Mouse (Mus musculus): ENCODE measurements at regions not wholly inside any gene's neighbourhood (a gene's known extent, or its start where the extent isn't known, plus 50 kb on each side); places are given as distances from the start of the nearest gene placed in this dataset.
A peak's percentile ranks its signal among the peaks of the same experiment; 100 is the strongest.

GRCm38 (mm10) chr12:39094638-39095230 is 315.6 kb downstream of the Etv1 start:
- no peaks in the 10 kb centered on the region for H3K27me3 ChIP-seq
- no peak overlapping the region for H3K9ac ChIP-seq
- H3K9me3 ChIP-seq, result no peaks in the 10 kb centered on the region
- H3K4me1 ChIP-seq, result no peaks in the 10 kb centered on the region
- no peaks in the 10 kb centered on the region for H3K36me3 ChIP-seq
- H3K4me3 ChIP-seq, result no peak overlapping the region
- ATAC-seq (ENCODE audit: insufficient number of reproducible peaks, insufficient read depth, low FRiP score, low TSS enrichment), result no peak
- WGBS, result 18% methylated on average over 5 of the region's 5 CpGs
- H3K27ac ChIP-seq, result no peak overlapping the region
- H3K4me2 ChIP-seq (replicated peaks), result no peak overlapping the region

GRCm38 (mm10) chr12:39123391-39124095 is 344.4 kb downstream of the Etv1 start:
- H3K9me3 ChIP-seq, result no peaks in the 10 kb centered on the region
- no peaks in the 10 kb centered on the region for H3K27me3 ChIP-seq
- H3K36me3 ChIP-seq, result no peaks in the 10 kb centered on the region
- WGBS, result 73% methylated on average over 3 of the region's 3 CpGs
- no peak for ATAC-seq (ENCODE audit: insufficient number of reproducible peaks, insufficient read depth, low FRiP score, low TSS enrichment)
- no peak overlapping the region for H3K9ac ChIP-seq
- H3K27ac ChIP-seq, result no peak overlapping the region
- no peak overlapping the region for H3K4me2 ChIP-seq (replicated peaks)
- H3K4me3 ChIP-seq, result no peak overlapping the region
- H3K4me1 ChIP-seq, result no peaks in the 10 kb centered on the region

GRCm38 (mm10) chr12:39154689-39155088 is 375.5 kb downstream of the Etv1 start:
- peak; percentile 47; the same call in 1 of the 2 replicates for ATAC-seq (ENCODE audit: insufficient number of reproducible peaks, insufficient read depth, low FRiP score, low TSS enrichment)
- WGBS, result 33% methylated on average over 6 of the region's 6 CpGs
- H3K27me3 ChIP-seq, result no peaks in the 10 kb centered on the region

GRCm38 (mm10) chr12:39176958-39177357 is 397.8 kb downstream of the Etv1 start:
- H3K9ac ChIP-seq, result no peak overlapping the region
- H3K4me1 ChIP-seq, result no peaks in the 10 kb centered on the region
- ATAC-seq (ENCODE audit: insufficient number of reproducible peaks, insufficient read depth, low FRiP score, low TSS enrichment), result no peak
- no peaks in the 10 kb centered on the region for H3K36me3 ChIP-seq
- H3K4me3 ChIP-seq, result no peak overlapping the region
- no peaks in the 10 kb centered on the region for H3K27me3 ChIP-seq
- H3K9me3 ChIP-seq, result no peaks in the 10 kb centered on the region
- no peak overlapping the region for H3K27ac ChIP-seq
- H3K4me2 ChIP-seq (replicated peaks), result no peak overlapping the region
- WGBS, result 77% methylated on average over 4 of the region's 4 CpGs

More at GRCm38 (mm10) chr12:39154689-39155088, 375.5 kb downstream of the Etv1 start:
- Histone ChIP-seq H3K4me1 (no peaks in the 10 kb centered on the region), H3K36me3 (no peaks in the 10 kb centered on the region), H3K9ac (no peak overlapping the region), H3K4me2 (replicated peaks) (no peak overlapping the region), H3K4me3 (no peak overlapping the region), H3K9me3 (no peaks in the 10 kb centered on the region), H3K27ac (no peak overlapping the region)

GRCm38 (mm10) chr12:39224073-39224472 is 444.9 kb downstream of the Etv1 start:
- H3K4me2 ChIP-seq (replicated peaks), result no peak overlapping the region
- no peak overlapping the region for H3K4me3 ChIP-seq
- no peaks in the 10 kb centered on the region for H3K36me3 ChIP-seq
- no peak overlapping the region for H3K27ac ChIP-seq
- 0 out of 2 replicates have a peak, but pooled peaks have one; percentile 64 for ATAC-seq (ENCODE audit: insufficient number of reproducible peaks, insufficient read depth, low FRiP score, low TSS enrichment)
- H3K27me3 ChIP-seq, result no peaks in the 10 kb centered on the region
- no peaks in the 10 kb centered on the region for H3K9me3 ChIP-seq
- no peak overlapping the region for H3K9ac ChIP-seq
- 25% methylated on average over 4 of the region's 4 CpGs for WGBS
- no peaks in the 10 kb centered on the region for H3K4me1 ChIP-seq

GRCm38 (mm10) chr12:39256605-39257004 is 477.4 kb downstream of the Etv1 start:
- Histone ChIP-seq H3K9ac (no peak overlapping the region), H3K4me3 (no peak overlapping the region), H3K27me3 (no peaks in the 10 kb centered on the region), H3K9me3 (no peaks in the 10 kb centered on the region), H3K36me3 (no peaks in the 10 kb centered on the region), H3K4me2 (replicated peaks) (no peak overlapping the region), H3K4me1 (no peaks in the 10 kb centered on the region), H3K27ac (no peak overlapping the region)
- WGBS, result 75% methylated on average over 6 of the region's 6 CpGs
- ATAC-seq (ENCODE audit: insufficient number of reproducible peaks, insufficient read depth, low FRiP score, low TSS enrichment), result no peak

GRCm38 (mm10) chr12:39257571-39257970 is 478.4 kb downstream of the Etv1 start:
- no peak overlapping the region for H3K9ac ChIP-seq
- H3K36me3 ChIP-seq, result no peaks in the 10 kb centered on the region
- no peak overlapping the region for H3K27ac ChIP-seq
- no peaks in the 10 kb centered on the region for H3K4me1 ChIP-seq
- H3K27me3 ChIP-seq, result no peaks in the 10 kb centered on the region
- no peak for ATAC-seq (ENCODE audit: insufficient number of reproducible peaks, insufficient read depth, low FRiP score, low TSS enrichment)
- peaks cover 4% of the 10 kb centered on the region; the same call in 1 of the 2 replicates for H3K9me3 ChIP-seq
- H3K4me3 ChIP-seq, result no peak overlapping the region
- 63% methylated on average over 1 of the region's 1 CpGs for WGBS
- no peak overlapping the region for H3K4me2 ChIP-seq (replicated peaks)

GRCm38 (mm10) chr12:39289676-39290075 is 510.5 kb downstream of the Etv1 start:
- Histone ChIP-seq H3K9me3 (no peaks in the 10 kb centered on the region), H3K36me3 (no peaks in the 10 kb centered on the region), H3K4me2 (replicated peaks) (no peak overlapping the region), H3K4me1 (no peaks in the 10 kb centered on the region), H3K27me3 (no peaks in the 10 kb centered on the region), H3K27ac (no peak overlapping the region), H3K9ac (no peak overlapping the region), H3K4me3 (no peak overlapping the region)
- 75% methylated on average over 2 of the region's 2 CpGs for whole genome bisulfite sequencing
- ATAC-seq (ENCODE audit: insufficient number of reproducible peaks, insufficient read depth, low FRiP score, low TSS enrichment), result no peak

- Histone ChIP-seq H3K9ac (no peak overlapping the region), H3K4me3 (no peak overlapping the region), H3K4me1 (peaks cover 6% of the 10 kb centered on the region; the same call in 1 of the 2 replicates), H3K27ac (no peak overlapping the region), H3K36me3 (no peaks in the 10 kb centered on the region), H3K9me3 (no peaks in the 10 kb centered on the region), H3K27me3 (no peaks in the 10 kb centered on the region), H3K4me2 (replicated peaks) (peak overlapping the region; percentile 13; the same call in 1 of the 2 replicates)
- WGBS, result 18% methylated on average over 13 of the region's 13 CpGs
- no peak for ATAC-seq (ENCODE audit: insufficient number of reproducible peaks, insufficient read depth, low FRiP score, low TSS enrichment)
Observed at GRCm38 (mm10) chr12:39301351-39302212, 522.4 kb downstream of the Etv1 start.

- no peak overlapping the region for H3K27ac ChIP-seq
- H3K27me3 ChIP-seq, result no peaks in the 10 kb centered on the region
- no peak overlapping the region for H3K4me2 ChIP-seq (replicated peaks)
- H3K4me3 ChIP-seq, result no peak overlapping the region
- H3K9me3 ChIP-seq, result no peaks in the 10 kb centered on the region
- no peak overlapping the region for H3K9ac ChIP-seq
- 61% methylated on average over 2 of the region's 2 CpGs for WGBS
- H3K4me1 ChIP-seq, result peaks cover 6% of the 10 kb centered on the region; the same call in 1 of the 2 replicates
- H3K36me3 ChIP-seq, result no peaks in the 10 kb centered on the region
- no peak for ATAC-seq (ENCODE audit: insufficient number of reproducible peaks, insufficient read depth, low FRiP score, low TSS enrichment)
Observed at GRCm38 (mm10) chr12:39302213-39302591, 523.0 kb downstream of the Etv1 start.

GRCm38 (mm10) chr12:39307746-39308145 is 528.6 kb downstream of the Etv1 start:
- WGBS, result 78% methylated on average over 1 of the region's 1 CpGs
- H3K27me3 ChIP-seq, result no peaks in the 10 kb centered on the region
- H3K9ac ChIP-seq, result no peak overlapping the region
- ATAC-seq (ENCODE audit: insufficient number of reproducible peaks, insufficient read depth, low FRiP score, low TSS enrichment), result no peak
- no peak overlapping the region for H3K4me3 ChIP-seq
- no peaks in the 10 kb centered on the region for H3K9me3 ChIP-seq
- no peak overlapping the region for H3K27ac ChIP-seq
- no peaks in the 10 kb centered on the region for H3K36me3 ChIP-seq
- H3K4me1 ChIP-seq, result no peaks in the 10 kb centered on the region
- no peak overlapping the region for H3K4me2 ChIP-seq (replicated peaks)

All from embryonic facial prominence, embryonic 12.5 days (tissue).